18 mouse cellular contexts compared by ENCODE assay signal in the genomic region with DNA sequence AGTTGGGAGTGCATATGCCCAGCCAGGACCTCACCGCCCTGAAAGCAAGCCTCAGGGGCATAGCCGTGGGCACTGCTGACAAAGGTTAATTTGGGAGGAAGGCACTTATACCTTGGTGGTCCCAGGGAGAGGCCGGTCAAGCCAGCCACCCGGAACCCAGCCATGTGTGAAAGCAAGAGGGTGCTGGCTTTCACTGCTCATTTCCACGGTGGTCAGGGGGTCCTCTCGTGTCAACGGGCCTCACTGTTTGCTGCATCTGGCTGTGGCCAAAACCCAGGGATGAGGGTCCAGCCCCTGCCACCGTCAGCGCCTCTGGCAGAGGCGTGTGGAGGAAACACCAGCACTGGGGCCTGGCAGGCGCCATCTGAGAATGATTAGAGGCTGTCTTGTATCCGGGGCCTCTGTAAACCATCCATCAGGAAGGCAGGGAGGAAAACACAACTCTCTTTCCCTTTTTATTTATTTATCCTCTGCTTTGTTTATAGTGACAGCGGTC.
DNase-seq lines count a peak whose midpoint lies in the region; ATAC-seq and TF ChIP-seq lines count a peak whose summit lies in the region.
"Had no signal": no experiment of that assay in that cellular context is flagged by ENCODE, and none has a peak within 500 bp of the region (broad histone marks: within the 10 kb centered on the region; RNA-seq: fewer than 3 reads in every experiment).

No protein-coding gene starts in this region.

- H3K4me3 ChIP-seq in forebrain, embryonic 12.5 days (replicated peaks): no peak overlapping the region
- no peak overlapping the region for H3K4me3 ChIP-seq in forebrain, embryonic 16.5 days (replicated peaks; ENCODE audit: low read length)
- H3K4me3 ChIP-seq in layer of hippocampus, adult 2 months: no peak overlapping the region
- no peak overlapping the region for H3K4me3 ChIP-seq in embryonic facial prominence, embryonic 15.5 days (replicated peaks)
- H3K4me3 ChIP-seq in liver, embryonic 12.5 days: no peak overlapping the region
- H3K4me3 ChIP-seq: midbrain, embryonic 15.5 days had no signal

- ATAC-seq in forebrain, embryonic 12.5 days (ENCODE audit: low FRiP score): no peak
- no peak for ATAC-seq in forebrain, embryonic 16.5 days
- 0 out of 2 replicates have a peak, but pooled peaks have one; percentile 63 for ATAC-seq in embryonic facial prominence, embryonic 15.5 days (ENCODE audit: insufficient number of reproducible peaks, low FRiP score, low TSS enrichment, low read depth)
- 0 out of 2 replicates have a peak, but pooled peaks have one; percentile 9 for ATAC-seq in neutrophil, adult 5-6 weeks (ENCODE audit: extremely low read depth, insufficient number of reproducible peaks, low FRiP score, poor library complexity, severe bottlenecking)
- no peak for ATAC-seq in liver, embryonic 12.5 days
- ATAC-seq: forebrain, postnatal 0 days; hindbrain, postnatal 0 days; liver, postnatal 0 days; midbrain, embryonic 15.5 days had no signal

- no peaks in the 10 kb centered on the region for H3K9me3 ChIP-seq in forebrain, embryonic 12.5 days
- no peaks in the 10 kb centered on the region for H3K9me3 ChIP-seq in forebrain, embryonic 16.5 days (ENCODE audit: control insufficient read depth, low read length)
- H3K9me3 ChIP-seq in embryonic facial prominence, embryonic 15.5 days (replicated peaks): no peaks in the 10 kb centered on the region
- no peaks in the 10 kb centered on the region for H3K9me3 ChIP-seq in liver, embryonic 12.5 days (replicated peaks)
- H3K9me3 ChIP-seq: midbrain, embryonic 15.5 days had no signal

- no peak overlapping the region for H3K4me2 ChIP-seq in forebrain, embryonic 12.5 days
- H3K4me2 ChIP-seq in forebrain, embryonic 16.5 days (ENCODE audit: low read length): no peak overlapping the region
- H3K4me2 ChIP-seq in embryonic facial prominence, embryonic 15.5 days (replicated peaks): no peak overlapping the region
- H3K4me2 ChIP-seq in liver, embryonic 12.5 days: no peak overlapping the region
- H3K4me2 ChIP-seq: midbrain, embryonic 15.5 days had no signal

- 79% methylated on average over 13 of the region's 13 CpGs for WGBS in forebrain, embryonic 12.5 days
- WGBS in forebrain, embryonic 16.5 days: 71% methylated on average over 13 of the region's 13 CpGs
- 29% methylated on average over 13 of the region's 13 CpGs for WGBS in embryonic facial prominence, embryonic 15.5 days
- 58% methylated on average over 13 of the region's 13 CpGs for WGBS in liver, embryonic 12.5 days (ENCODE audit: insufficient replicate concordance)

- H3K27me3 ChIP-seq in forebrain, embryonic 12.5 days: no peaks in the 10 kb centered on the region
- no peaks in the 10 kb centered on the region for H3K27me3 ChIP-seq in forebrain, embryonic 16.5 days (replicated peaks; ENCODE audit: control insufficient read depth, insufficient read depth, low read length)
- H3K27me3 ChIP-seq in embryonic facial prominence, embryonic 15.5 days: no peaks in the 10 kb centered on the region
- no peaks in the 10 kb centered on the region for H3K27me3 ChIP-seq in liver, embryonic 12.5 days (replicated peaks)
- H3K27me3 ChIP-seq: midbrain, embryonic 15.5 days had no signal

- H3K4me1 ChIP-seq in forebrain, embryonic 12.5 days: no peaks in the 10 kb centered on the region
- H3K4me1 ChIP-seq in forebrain, embryonic 16.5 days (replicated peaks; ENCODE audit: control insufficient read depth, insufficient read depth, low read length): no peaks in the 10 kb centered on the region
- peaks cover 24% of the 10 kb centered on the region for H3K4me1 ChIP-seq in embryonic facial prominence, embryonic 15.5 days
- H3K4me1 ChIP-seq in liver, embryonic 12.5 days: no peaks in the 10 kb centered on the region
- H3K4me1 ChIP-seq: midbrain, embryonic 15.5 days had no signal

- no peak for DNase-seq in layer of hippocampus, adult 2 months (ENCODE audit: low spot score in 2 of 2)
- DNase-seq in layer of hippocampus, postnatal 14 days (ENCODE audit: low spot score in 2 of 2): no peak
- DNase-seq in thymus, adult 18-20 months: no peak
- DNase-seq: adrenal gland, postnatal 14 days; cerebellum, adult 9-11 months; forebrain, postnatal 0 days; gastrocnemius, postnatal 10 days; heart, postnatal 14 days; liver, postnatal 0 days; right cerebral cortex, postnatal 4 days; thymus, adult 2 months had no signal

- H3K9ac ChIP-seq in forebrain, embryonic 12.5 days: no peak overlapping the region
- no peak overlapping the region for H3K9ac ChIP-seq in forebrain, embryonic 16.5 days (replicated peaks; ENCODE audit: low read depth, low read length)
- H3K9ac ChIP-seq in embryonic facial prominence, embryonic 15.5 days: no peak overlapping the region
- H3K9ac ChIP-seq in liver, embryonic 12.5 days: no peak overlapping the region
- H3K9ac ChIP-seq: forebrain, postnatal 0 days; liver, postnatal 0 days; midbrain, embryonic 15.5 days had no signal

- H3K36me3 ChIP-seq in forebrain, embryonic 12.5 days (replicated peaks): no peaks in the 10 kb centered on the region
- no peaks in the 10 kb centered on the region for H3K36me3 ChIP-seq in forebrain, embryonic 16.5 days (ENCODE audit: control insufficient read depth, insufficient read depth)
- H3K36me3 ChIP-seq in embryonic facial prominence, embryonic 15.5 days: no peaks in the 10 kb centered on the region
- no peaks in the 10 kb centered on the region for H3K36me3 ChIP-seq in liver, embryonic 12.5 days
- H3K36me3 ChIP-seq: midbrain, embryonic 15.5 days had no signal

- no peak for TF ChIP-seq CTCF in layer of hippocampus, adult 2 months (conservative IDR thresholded peaks at IDR 0.05)

- H3K27ac ChIP-seq in forebrain, embryonic 12.5 days: peak overlapping the region; percentile 20; the same call in 1 of the 2 replicates
- H3K27ac ChIP-seq in forebrain, embryonic 16.5 days (ENCODE audit: low read length): no peak overlapping the region
- H3K27ac ChIP-seq in layer of hippocampus, adult 2 months: peak overlapping the region; percentile 89
- H3K27ac ChIP-seq in embryonic facial prominence, embryonic 15.5 days (replicated peaks): peak overlapping the region; percentile 56; the same call in 1 of the 2 replicates
- no peak overlapping the region for H3K27ac ChIP-seq in liver, embryonic 12.5 days
- H3K27ac ChIP-seq: hindbrain, postnatal 0 days; midbrain, embryonic 15.5 days had no signal

Comparison
In these comparisons a context has a peak if more than half of its experiments do, and no peak if none do; other contexts are left out.
1. H3K27ac ChIP-seq: peak in forebrain, embryonic 12.5 days (single experiment), layer of hippocampus, adult 2 months (single experiment) and embryonic facial prominence, embryonic 15.5 days (single experiment); none in forebrain, embryonic 16.5 days (single experiment) and liver, embryonic 12.5 days (single experiment).
2. ATAC-seq: peak in embryonic facial prominence, embryonic 15.5 days (single experiment) and neutrophil, adult 5-6 weeks (single experiment); none in forebrain, embryonic 12.5 days (single experiment), forebrain, embryonic 16.5 days (single experiment) and liver, embryonic 12.5 days (single experiment).